Mouse (Mus musculus) heart, postnatal 10 days (tissue): ENCODE measurements around the gene 4933430I17Rik. TPM values are rescaled to one million over a fixed set of nuclear protein-coding genes. Genes with fewer than 3 reads are reported as not detected.

ENCODE experiments used
- DNase-seq, 2 experiments: peaks; one replicate each; pipeline ENCODE4 v3.0.0; 2021
- intact Hi-C: fragments of 180-260 bp; cut with DNase I; formaldehyde crosslinking; loops from one replicate; pipeline ENCODE4 v1.15.1; 2025
- total RNA-seq, 2 experiments: library from RNA; stranded (reverse); gene quantifications; 2 replicates each; pipeline ENCODE4 v1.2.3; 2021

4933430I17Rik gene
- total RNA-seq, 2 experiments from 2014 or later: 0.22 to 0.34 TPM

GRCm38 (mm10) chr4:62526256-62526655, 1.1 kb downstream of the 4933430I17Rik start:
- intact Hi-C loops: no loop called here
- no peak for DNase-seq

- no peak for DNase-seq
- intact Hi-C loops: no loop called here
Measured at GRCm38 (mm10) chr4:62527655-62528054, 2.5 kb downstream of the 4933430I17Rik start.

GRCm38 (mm10) chr4:62533729-62534128, 8.6 kb downstream of the 4933430I17Rik start:
- intact Hi-C loops: no loop called here
- no peak for DNase-seq

- DNase-seq: no peak
- intact Hi-C loops: no loop called here
Measured at GRCm38 (mm10) chr4:62541802-62542201, 16.6 kb downstream of the 4933430I17Rik start.

GRCm38 (mm10) chr4:62543782-62544181, 18.6 kb downstream of the 4933430I17Rik start:
- no peak for DNase-seq
- intact Hi-C loops: no loop called here

- no peak for DNase-seq
- intact Hi-C loops: no loop called here
Measured at GRCm38 (mm10) chr4:62544801-62545200, 19.6 kb downstream of the 4933430I17Rik start.

GRCm38 (mm10) chr4:62551966-62552365, 26.8 kb downstream of the 4933430I17Rik start:
- DNase-seq: no peak
- intact Hi-C loops: no loop called here

GRCm38 (mm10) chr4:62557436-62557835, 32.3 kb downstream of the 4933430I17Rik start:
- DNase-seq: peak in 1 of 2 experiments; percentile 26
- intact Hi-C loops: no loop called here

- intact Hi-C loops: no loop called here
- no peak for DNase-seq
Measured at GRCm38 (mm10) chr4:62559797-62560329, 34.7 kb downstream of the 4933430I17Rik start, which contains the start of gene Rgs3. Rgs3 (plus strand) TSS chr4:62559847.

GRCm38 (mm10) chr4:62560963-62561629, 35.9 kb downstream of the 4933430I17Rik start:
- intact Hi-C loops: loop anchor here (1.0 kb wide), 2 partner anchors 136 to 203 kb away; no protein-coding TSS in a partner anchor
- peak; percentile 87 to 91 for DNase-seq

GRCm38 (mm10) chr4:62561630-62562001, 36.4 kb downstream of the 4933430I17Rik start:
- DNase-seq: no peak
- intact Hi-C loops: loop anchor here (1.0 to 2.0 kb wide), 3 partner anchors 57 to 203 kb away; no protein-coding TSS in a partner anchor

GRCm38 (mm10) chr4:62562006-62562405, 36.8 kb downstream of the 4933430I17Rik start:
- no peak for DNase-seq
- intact Hi-C loops: loop anchor here (2.0 kb wide), 1 partner anchor 57 kb away; no protein-coding TSS in a partner anchor

GRCm38 (mm10) chr4:62566530-62566929, 41.4 kb downstream of the 4933430I17Rik start:
- no peak for DNase-seq
- intact Hi-C loops: no loop called here

- intact Hi-C loops: no loop called here
- DNase-seq: no peak
Measured at GRCm38 (mm10) chr4:62567696-62568095, 42.5 kb downstream of the 4933430I17Rik start.

- intact Hi-C loops: no loop called here
- no peak for DNase-seq
Measured at GRCm38 (mm10) chr4:62568359-62568758, 43.2 kb downstream of the 4933430I17Rik start.

GRCm38 (mm10) chr4:62569603-62570002, 44.4 kb downstream of the 4933430I17Rik start:
- intact Hi-C loops: no loop called here
- DNase-seq: no peak

GRCm38 (mm10) chr4:62570029-62570428, 44.9 kb downstream of the 4933430I17Rik start:
- intact Hi-C loops: no loop called here
- DNase-seq: no peak

GRCm38 (mm10) chr4:62582365-62583264, 57.4 kb downstream of the 4933430I17Rik start:
- intact Hi-C loops: no loop called here
- no peak for DNase-seq

GRCm38 (mm10) chr4:62583265-62584092, 58.3 kb downstream of the 4933430I17Rik start:
- DNase-seq: peak; percentile 59 to 64
- intact Hi-C loops: no loop called here

- intact Hi-C loops: no loop called here
- no peak for DNase-seq
Measured at GRCm38 (mm10) chr4:62587067-62587466, 61.9 kb downstream of the 4933430I17Rik start.
